Mouse (Mus musculus) bone marrow, adult 2 months (tissue): Measurements from ENCODE around the gene Tex36. TPM values are rescaled to one million over a fixed set of nuclear protein-coding genes. Genes with fewer than 3 reads are reported as not detected.

Experiments
- H3K27ac ChIP-seq: fragments of 200-500 bp; 2 replicates; pipeline ENCODE4 v1.5.1; 2012; ENCODE audit warnings: low read depth, mild to moderate bottlenecking, control low read depth, inconsistent platforms, low read length; ENCODE audit not compliant: control insufficient read depth, poor library complexity, insufficient read depth
- H3K4me1 ChIP-seq: fragments of 200-500 bp; 2 replicates; pipeline ENCODE4 v1.6.1; 2011; ENCODE audit warnings: low read length; ENCODE audit not compliant: control insufficient read depth, insufficient read depth
- H3K4me3 ChIP-seq: fragments of 200-500 bp; replicated peaks from 2 replicates; pipeline ENCODE3; 2011; ENCODE audit warnings: mild to moderate bottlenecking, low read depth, low read length, control low read depth; ENCODE audit not compliant: control insufficient read depth
- CTCF ChIP-seq: fragments of 200-500 bp; IDR thresholded peaks from 2 replicates; pipeline ENCODE4 v1.5.1; 2011; ENCODE audit warnings: low read length, control low read depth; ENCODE audit not compliant: control insufficient read depth, insufficient read depth
- POLR2A ChIP-seq: fragments of 200-500 bp; IDR thresholded peaks from 2 replicates; pipeline ENCODE4 v1.6.1; 2011; ENCODE audit warnings: low read depth, mild to moderate bottlenecking, control low read depth, low read length, borderline replicate concordance; ENCODE audit not compliant: control insufficient read depth
- WGBS: fragments of 180-500 bp; shearing (Covaris S2); methylation state at CpG from one replicate; pipeline ENCODE4 v1.1.7; 2018; 5-methylcytosine and 5-hydroxymethylcytosine counted together
- polyA plus RNA-seq: library from polyadenylated mRNA; stranded (reverse); fragments of >200 nt; gene quantifications from 2 replicates; pipeline ENCODE4 v1.2.4, GENCODE M21; 2011; ENCODE audit warnings: low replicate concordance; ENCODE audit not compliant: missing spikeins, insufficient read depth, insufficient read length

Tex36 gene
- polyA plus RNA-seq, result not detected in 2 replicates

DNA sequence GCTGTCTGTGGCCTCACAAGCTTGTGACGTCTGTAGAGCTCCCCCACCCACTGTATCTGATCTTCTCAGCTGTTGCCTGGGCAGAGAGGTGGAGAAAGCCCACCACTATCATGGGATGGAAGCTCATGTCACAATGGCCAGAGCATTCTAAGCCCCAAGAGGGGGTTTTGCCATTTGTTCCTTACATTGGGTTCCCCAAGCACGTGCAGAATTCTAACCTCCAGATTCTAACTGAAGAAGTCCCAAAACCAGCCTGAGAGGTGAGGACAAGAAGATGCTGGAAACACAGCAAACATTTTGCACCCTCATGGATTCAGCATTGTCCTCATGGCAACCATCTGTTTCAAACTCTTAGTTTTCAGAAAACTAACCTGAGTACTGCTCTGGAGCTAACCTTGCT is at the start of gene Tex36:
Gene Tex36, minus strand, starts transcription at position 101 of the 400 bp plus-strand sequence.
- Histone ChIP-seq H3K4me1 (no peaks in the 10 kb centered on the region), H3K4me3 (no peak within 1 kb of the TSS), H3K27ac (no peak within 1 kb of the TSS)
- 53% methylated on average over 2 of the region's 2 CpGs for WGBS
- TF ChIP-seq CTCF (no peak), POLR2A (no peak)

DNA sequence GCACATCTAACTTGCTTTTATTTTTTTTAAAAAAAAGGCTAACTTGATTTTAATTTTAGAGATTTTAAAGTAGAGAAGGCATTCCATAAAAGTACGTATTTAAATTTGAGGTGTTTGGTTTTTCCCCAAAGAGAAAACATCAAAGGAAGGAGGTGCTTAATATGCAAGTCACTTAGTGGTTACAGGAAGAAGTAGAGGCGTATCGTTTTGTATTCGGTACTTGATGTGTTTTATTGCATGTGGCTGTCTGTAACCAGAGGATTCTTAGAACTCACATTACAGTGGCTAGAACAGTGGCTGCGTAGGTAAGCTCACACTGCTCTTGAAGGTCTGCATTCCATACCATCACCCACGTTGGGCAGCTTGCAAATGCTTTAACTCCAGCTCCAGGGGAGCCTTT is 43.8 kb upstream of the Tex36 start:
- 87% methylated on average over 6 of the region's 6 CpGs for WGBS

DNA sequence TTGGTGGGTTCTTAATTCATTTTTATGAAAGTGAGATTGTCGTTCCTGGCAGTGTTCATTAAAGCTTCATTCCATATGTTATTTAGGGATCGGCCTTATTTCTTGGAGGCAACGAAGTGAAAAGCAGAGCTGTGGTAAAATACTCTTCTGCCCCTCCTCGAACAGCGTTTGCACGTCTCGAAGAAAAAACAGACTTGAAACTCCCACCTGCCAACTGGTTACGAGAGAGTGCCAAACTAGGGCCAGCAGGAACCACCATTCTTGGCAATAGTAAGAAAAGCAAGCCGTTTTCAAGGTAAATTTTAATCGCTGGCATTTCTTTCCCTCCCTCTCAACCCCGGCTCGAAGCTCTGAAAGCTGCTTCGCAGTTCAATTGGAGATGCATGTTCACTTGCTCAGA is 36.9 kb upstream of the Tex36 start:
- no peak for TF ChIP-seq CTCF
- TF ChIP-seq POLR2A, result no peak
- no peak overlapping the region for H3K4me3 ChIP-seq
- peaks cover 1% of the 10 kb centered on the region; the same call in 1 of the 2 replicates for H3K4me1 ChIP-seq
- H3K27ac ChIP-seq, result no peak overlapping the region
- WGBS, result 84% methylated on average over 13 of the region's 13 CpGs

More for the DNA sequence above, 43.8 kb upstream of the Tex36 start:
- Histone ChIP-seq H3K4me3 (no peak overlapping the region), H3K27ac (no peak overlapping the region), H3K4me1 (no peaks in the 10 kb centered on the region)
- no peak for TF ChIP-seq CTCF
- no peak for TF ChIP-seq POLR2A

DNA sequence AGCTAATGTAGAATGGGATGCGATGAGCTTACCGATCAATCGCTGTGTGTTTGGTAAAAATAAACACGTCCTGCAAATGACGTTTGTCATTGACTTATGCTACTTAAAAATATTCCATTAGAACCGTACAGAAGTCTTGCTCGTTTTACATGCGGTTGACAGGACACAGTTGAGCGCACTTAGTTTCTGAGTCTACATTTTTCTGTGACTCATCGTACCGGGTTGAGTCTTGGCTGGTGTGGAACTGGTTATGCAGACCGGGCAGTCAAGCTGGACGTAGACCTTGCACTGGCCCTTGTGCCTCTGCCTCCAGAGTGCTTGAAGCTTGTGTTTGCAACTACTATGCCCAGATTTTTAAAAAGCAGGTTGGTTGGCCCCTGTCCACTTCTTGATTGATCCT is 36.3 kb upstream of the Tex36 start:
- H3K27ac ChIP-seq, result no peak overlapping the region
- peaks cover 1% of the 10 kb centered on the region; the same call in 1 of the 2 replicates for H3K4me1 ChIP-seq
- WGBS, result 4% methylated on average over 13 of the region's 13 CpGs
- no peak for TF ChIP-seq CTCF
- no peak for TF ChIP-seq POLR2A
- H3K4me3 ChIP-seq, result peak overlapping the region; percentile 96

DNA sequence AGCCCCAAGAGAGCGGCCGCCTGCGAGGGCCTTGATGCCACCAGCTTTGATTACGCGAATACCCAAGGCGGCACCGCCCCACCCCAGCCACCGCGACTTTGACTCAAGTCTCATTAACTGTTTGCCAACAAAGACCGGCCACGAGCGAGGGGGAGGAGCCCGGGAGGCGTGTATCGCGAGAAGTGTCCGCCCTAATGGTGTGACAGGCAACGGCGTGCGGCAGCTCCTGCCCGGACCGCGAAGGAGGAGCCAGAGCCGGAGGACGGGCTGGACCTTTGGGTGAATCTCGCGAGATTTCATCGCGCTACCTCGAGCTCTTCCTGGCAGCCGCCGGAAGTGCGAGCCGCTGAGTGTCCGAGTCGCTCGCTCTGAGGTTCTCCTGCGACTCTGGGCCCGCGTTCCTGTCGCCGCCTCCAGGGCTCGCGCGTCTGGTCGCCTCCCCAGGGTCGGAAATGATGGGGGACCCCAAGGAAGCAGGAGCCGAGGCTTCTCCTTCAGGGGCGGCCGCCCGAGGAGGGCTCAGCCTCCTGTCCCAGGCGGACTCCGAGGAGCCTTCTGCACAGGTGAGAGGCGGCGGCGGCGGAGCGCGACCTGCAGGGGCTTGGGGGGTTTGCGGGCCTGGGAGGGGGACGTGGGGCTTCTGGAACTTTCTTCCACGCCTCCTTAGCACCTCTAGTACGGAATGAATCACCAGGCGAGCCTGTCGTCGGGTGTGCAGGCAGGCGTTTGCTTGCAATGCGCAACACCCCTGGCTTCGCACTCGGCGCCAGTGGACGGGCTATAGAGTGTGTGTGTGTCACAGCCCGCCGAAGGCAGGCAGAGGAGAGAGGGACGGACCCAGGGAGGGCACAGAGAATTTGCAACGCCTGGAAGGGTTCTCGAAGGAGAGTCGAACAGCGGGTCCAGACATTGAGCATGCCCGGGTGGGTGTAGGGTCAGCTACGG is 35.7 kb upstream of the Tex36 start, which contains the start of gene Edrf1:
Gene Edrf1, plus strand, starts transcription at position 183 of the 945 bp plus-strand sequence.
- Histone ChIP-seq H3K4me3 (peak within 1 kb of the TSS; percentile 96), H3K4me1 (peaks cover 1% of the 10 kb centered on the region; the same call in 1 of the 2 replicates), H3K27ac (peak within 1 kb of the TSS; percentile 90)
- peak; percentile 84; the same call in 1 of the 2 replicates for TF ChIP-seq POLR2A
- TF ChIP-seq CTCF, result peak; percentile 6; the same call in 1 of the 2 replicates
- under 1% methylated on average over 81 of the region's 81 CpGs for whole genome bisulfite sequencing

DNA sequence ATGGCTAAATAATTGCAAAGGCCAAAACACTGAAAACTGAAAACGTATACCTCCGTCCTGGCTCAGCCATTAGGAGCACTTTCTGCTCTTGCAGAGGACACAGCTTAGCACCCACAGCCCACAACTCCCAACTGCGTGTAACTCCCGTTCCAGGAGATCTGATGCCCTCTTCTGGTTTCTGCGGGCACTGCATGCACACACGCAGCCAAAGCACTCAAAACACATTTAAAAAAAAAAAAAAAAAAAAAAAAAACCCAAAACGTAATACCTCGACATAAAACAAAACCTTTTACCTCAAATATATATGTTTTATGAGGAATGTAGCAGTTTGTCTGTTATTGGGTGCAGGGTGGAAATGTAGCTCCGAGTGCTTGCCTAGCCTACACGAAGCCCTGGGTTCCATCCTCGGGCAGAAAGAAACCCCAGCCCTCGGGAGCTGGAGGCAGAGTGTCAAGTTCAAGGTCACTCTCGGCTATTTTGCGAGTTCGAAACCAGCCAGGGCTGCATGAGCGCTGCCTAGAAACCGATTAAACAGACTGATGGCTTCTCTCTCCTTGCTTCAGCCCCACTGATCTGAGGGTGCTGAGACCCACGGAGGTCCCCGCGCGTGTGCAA is 34.9 kb upstream of the Tex36 start:
- Histone ChIP-seq H3K4me1 (peaks cover 1% of the 10 kb centered on the region; the same call in 1 of the 2 replicates), H3K4me3 (peak overlapping the region; percentile 96), H3K27ac (peak overlapping the region; percentile 88)
- TF ChIP-seq CTCF, result peak; percentile 75
- no peak for TF ChIP-seq POLR2A
- WGBS, result 1% methylated on average over 21 of the region's 21 CpGs

DNA sequence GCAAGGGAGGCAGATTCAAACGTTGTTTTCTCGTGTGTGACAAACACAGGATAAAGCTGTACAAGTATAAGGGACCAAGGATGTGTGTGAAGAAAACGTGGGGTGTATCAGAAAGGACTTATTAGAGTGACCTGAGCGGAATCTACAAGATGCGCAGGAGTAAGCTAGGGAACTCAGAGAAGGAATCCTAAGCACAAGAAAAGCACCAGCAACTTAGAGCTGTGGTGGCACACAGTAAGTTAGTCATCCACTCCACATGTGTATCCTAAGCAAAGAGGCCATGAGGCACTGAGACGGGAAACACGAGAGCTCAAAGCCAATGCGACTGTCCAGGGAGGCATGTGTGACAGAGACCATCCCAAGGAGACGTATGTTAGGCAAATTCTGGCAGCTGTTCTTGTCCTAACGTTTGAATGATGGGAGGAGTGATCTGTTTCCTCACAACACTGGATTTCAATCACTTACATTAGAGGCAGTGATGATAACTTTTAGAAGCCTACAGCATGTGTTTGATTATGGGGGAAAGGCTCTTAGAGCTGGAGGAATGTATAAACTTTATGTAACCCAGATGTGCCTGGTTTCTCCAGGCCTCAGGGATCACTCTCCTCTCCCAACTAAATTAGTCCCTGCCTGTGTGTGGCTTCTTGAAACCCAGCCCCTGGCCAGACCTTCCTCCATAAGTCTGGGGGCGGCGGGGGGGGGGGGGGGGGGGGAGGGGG is 33.1 kb upstream of the Tex36 start:
- Histone ChIP-seq H3K4me3 (no peak overlapping the region), H3K27ac (no peak overlapping the region), H3K4me1 (peaks cover 1% of the 10 kb centered on the region; the same call in 1 of the 2 replicates)
- TF ChIP-seq CTCF, result no peak
- no peak for TF ChIP-seq POLR2A
- 78% methylated on average over 10 of the region's 12 CpGs for WGBS

DNA sequence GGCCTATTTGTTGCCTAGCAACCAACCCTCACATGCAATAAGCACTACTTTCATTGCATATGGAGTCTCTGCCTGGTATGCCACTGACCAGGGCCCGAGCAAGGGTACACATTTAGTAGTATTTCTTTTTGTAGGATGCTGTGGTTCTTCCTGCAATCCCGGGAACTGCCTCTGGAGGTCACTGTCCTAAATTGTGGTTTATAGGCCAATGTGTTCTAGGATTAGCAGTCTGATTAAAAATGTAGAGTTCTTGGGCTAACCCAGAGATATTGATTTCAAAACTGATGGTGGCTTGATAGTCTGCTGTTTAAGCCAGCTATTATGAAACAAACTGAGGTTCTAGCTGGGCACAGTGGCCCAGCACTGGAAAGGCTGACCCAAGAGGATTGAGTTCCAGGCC is 30.5 kb upstream of the Tex36 start:
- WGBS, result 13% methylated on average over 2 of the region's 2 CpGs
- Histone ChIP-seq H3K4me3 (no peak overlapping the region), H3K4me1 (no peaks in the 10 kb centered on the region), H3K27ac (no peak overlapping the region)
- TF ChIP-seq CTCF, result no peak
- no peak for TF ChIP-seq POLR2A

DNA sequence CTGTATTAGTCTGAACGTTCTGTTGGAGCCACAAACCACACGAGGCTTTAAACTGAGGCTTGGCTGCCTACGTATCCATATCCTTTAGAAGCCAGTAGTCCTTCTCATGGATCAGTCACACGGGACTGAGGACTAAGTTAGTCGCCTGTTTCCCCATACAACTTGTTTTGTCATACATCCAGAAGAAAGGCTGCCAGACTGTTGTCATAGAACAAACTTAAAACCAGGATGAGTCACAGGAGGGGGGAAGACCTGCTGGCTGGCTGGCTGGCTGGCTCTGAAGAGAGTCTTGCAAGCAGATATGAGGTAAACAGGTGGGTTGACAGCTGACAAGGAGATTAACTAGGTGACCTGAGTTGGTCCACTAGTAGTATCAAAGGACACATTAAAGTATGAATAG is 28.9 kb upstream of the Tex36 start:
- H3K4me1 ChIP-seq, result no peaks in the 10 kb centered on the region
- no peak overlapping the region for H3K4me3 ChIP-seq
- H3K27ac ChIP-seq, result no peak overlapping the region
- TF ChIP-seq POLR2A, result no peak
- no peak for TF ChIP-seq CTCF
- whole genome bisulfite sequencing, result 66% methylated on average over 5 of the region's 5 CpGs
